Mouse (Mus musculus) midbrain, postnatal 0 days (tissue): ENCODE data around the gene 0610030E20Rik. TPM values are rescaled to one million over a fixed set of nuclear protein-coding genes. Genes with fewer than 3 reads are reported as not detected.

Experiments
- ATAC-seq: fragments of 200-750 bp; cut with Nextera tagmentation; 2 replicates; pipeline ENCODE4 v1.8.0; 2017; ENCODE audit warnings: moderate number of reproducible peaks, mild to moderate bottlenecking, moderate TSS enrichment, moderate library complexity; ENCODE audit not compliant: low FRiP score
- DNase-seq: peaks from one replicate; pipeline ENCODE4 v3.0.0-alpha.2; 2015; ENCODE audit warnings: low spot score
- H3K27ac ChIP-seq: fragments of 300-500 bp; sonication (generic); 2 replicates; pipeline ENCODE4 v1.5.1; 2014; ENCODE audit warnings: low read depth, mild to moderate bottlenecking, low read length, mixed read lengths
- H3K27me3 ChIP-seq: fragments of 300-500 bp; sonication (generic); 2 replicates; pipeline ENCODE4 v1.6.1; 2014; ENCODE audit warnings: low read length, control low read depth, mixed read lengths; ENCODE audit not compliant: insufficient read depth
- H3K36me3 ChIP-seq: fragments of 300-500 bp; sonication (generic); 2 replicates; pipeline ENCODE4 v1.6.1; 2014; ENCODE audit warnings: low read length, control low read depth, mixed read lengths; ENCODE audit not compliant: insufficient read depth
- H3K4me1 ChIP-seq: fragments of 300-500 bp; sonication (generic); 2 replicates; pipeline ENCODE4 v1.6.1; 2014; ENCODE audit warnings: mild to moderate bottlenecking, control low read depth, antibody characterized with exemption, low read length, mixed read lengths; ENCODE audit not compliant: insufficient read depth
- H3K4me2 ChIP-seq: fragments of 300-500 bp; sonication (generic); 2 replicates; pipeline ENCODE4 v1.6.1; 2014; ENCODE audit warnings: low read depth, mild to moderate bottlenecking, low read length, mixed read lengths; ENCODE audit not compliant: poor library complexity, severe bottlenecking
- H3K4me3 ChIP-seq: fragments of 300-500 bp; sonication (generic); 2 replicates; pipeline ENCODE4 v1.5.1; 2014; ENCODE audit warnings: low read depth, mild to moderate bottlenecking, low read length, moderate library complexity
- H3K9ac ChIP-seq: fragments of 300-500 bp; sonication (generic); replicated peaks from 2 replicates; pipeline ENCODE4 v1.6.1; 2014; ENCODE audit warnings: mild to moderate bottlenecking, low read length, moderate library complexity, mixed read lengths; ENCODE audit not compliant: poor library complexity, severe bottlenecking
- H3K9me3 ChIP-seq: fragments of 300-500 bp; sonication (generic); 2 replicates; pipeline ENCODE4 v1.6.1; 2016; ENCODE audit warnings: low read length, control low read depth
- CTCF ChIP-seq: IDR thresholded peaks from 2 replicates; pipeline ENCODE4 v1.5.1; 2016; ENCODE audit warnings: antibody characterized with exemption, mild to moderate bottlenecking
- WGBS: fragments of 180-500 bp; shearing (Covaris S2); extraction: QIAGEN DNeasy Blood & Tissue Kit; methylation state at CpG from one replicate; pipeline ENCODE4 v1.1.7; 2014; 5-methylcytosine and 5-hydroxymethylcytosine counted together
- polyA plus RNA-seq: library from polyadenylated mRNA; unstranded; fragments of >200 nt; fragmentation: Nextera tagmentation; extraction: Ambion mirVana; gene quantifications from 2 replicates; pipeline ENCODE4 v1.2.1, GENCODE M21; 2015
- total RNA-seq: library from RNA; depleted of rRNA; stranded (reverse); fragments of >200 nt; gene quantifications from 2 replicates; pipeline ENCODE4 v1.2.3, GENCODE M21; 2014

0610030E20Rik gene
- total and polyA plus RNA-seq, 2 experiments from 2014 or later: 10.0 to 14.7 TPM

DNA sequence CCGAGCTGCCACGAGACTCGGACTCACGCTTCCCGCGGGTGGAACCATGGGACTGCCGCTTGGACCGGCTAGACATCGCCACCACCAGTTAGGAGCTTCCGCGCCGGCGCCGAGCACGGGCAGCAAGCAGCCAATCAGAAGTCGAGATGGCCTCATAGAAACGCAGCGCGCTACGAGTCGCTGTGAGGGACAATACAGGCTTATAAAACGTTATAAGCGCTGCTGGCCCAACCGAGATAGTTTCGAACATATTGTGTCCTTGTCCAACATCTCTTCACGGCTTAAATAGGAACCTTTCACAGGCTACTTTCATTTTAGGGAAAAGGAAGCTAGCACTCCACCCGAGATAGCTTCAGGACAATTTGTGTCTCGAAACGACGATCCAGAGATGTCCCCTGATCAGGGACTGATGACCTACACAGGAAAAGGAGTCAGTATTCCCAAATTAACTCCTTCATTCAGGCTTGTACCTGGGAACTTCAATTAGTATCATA is 2.0 kb upstream of the 0610030E20Rik start, which contains the start of gene Usp39:
Gene Usp39, minus strand, starts transcription at position 111 of the 494 bp plus-strand sequence.
- WGBS: under 1% methylated on average over 30 of the region's 30 CpGs
- no peaks in the 10 kb centered on the region for H3K9me3 ChIP-seq
- ATAC-seq (peak; percentile 86), DNase-seq (peak; percentile 98)
- peak within 1 kb of the TSS; percentile 88 for H3K4me3 ChIP-seq
- TF ChIP-seq CTCF: peak; percentile 24
- H3K4me2 ChIP-seq: peak within 1 kb of the TSS; percentile 89
- H3K9ac ChIP-seq: peak within 1 kb of the TSS; percentile 80
- peak within 1 kb of the TSS; percentile 62 for H3K27ac ChIP-seq
- H3K27me3 ChIP-seq: no peaks in the 10 kb centered on the region
- peaks cover 10% of the 10 kb centered on the region for H3K36me3 ChIP-seq
- H3K4me1 ChIP-seq: peaks cover 13% of the 10 kb centered on the region; the same call in 1 of the 2 replicates

DNA sequence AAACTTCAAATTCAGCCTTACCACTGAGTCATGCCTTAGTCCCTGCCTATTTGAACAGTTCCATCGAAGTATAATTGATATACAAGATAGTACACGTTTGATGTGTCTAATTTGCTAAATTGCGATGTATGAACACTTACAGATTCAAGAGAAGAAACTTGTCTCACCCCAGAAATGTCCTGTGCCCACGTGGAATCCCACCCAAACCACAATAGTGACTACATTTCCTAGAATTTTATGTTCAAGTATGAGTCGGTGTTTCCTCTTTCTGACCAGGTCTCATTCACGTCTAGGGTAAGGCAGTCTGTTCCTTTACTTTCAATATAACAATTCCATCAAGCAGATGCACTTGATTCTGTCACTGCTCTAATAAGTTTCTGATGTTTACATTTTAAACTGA is 1.5 kb upstream of the 0610030E20Rik start:
- peak overlapping the region; percentile 89 for H3K4me2 ChIP-seq
- TF ChIP-seq CTCF: no peak
- peak overlapping the region; percentile 88 for H3K4me3 ChIP-seq
- DNase-seq (no peak), ATAC-seq (no peak)
- peaks cover 12% of the 10 kb centered on the region for H3K36me3 ChIP-seq
- H3K27me3 ChIP-seq: no peaks in the 10 kb centered on the region
- WGBS: 49% methylated on average over 6 of the region's 6 CpGs
- H3K9ac ChIP-seq: no peak overlapping the region
- H3K4me1 ChIP-seq: peaks cover 13% of the 10 kb centered on the region; the same call in 1 of the 2 replicates
- H3K9me3 ChIP-seq: no peaks in the 10 kb centered on the region
- no peak overlapping the region for H3K27ac ChIP-seq

DNA sequence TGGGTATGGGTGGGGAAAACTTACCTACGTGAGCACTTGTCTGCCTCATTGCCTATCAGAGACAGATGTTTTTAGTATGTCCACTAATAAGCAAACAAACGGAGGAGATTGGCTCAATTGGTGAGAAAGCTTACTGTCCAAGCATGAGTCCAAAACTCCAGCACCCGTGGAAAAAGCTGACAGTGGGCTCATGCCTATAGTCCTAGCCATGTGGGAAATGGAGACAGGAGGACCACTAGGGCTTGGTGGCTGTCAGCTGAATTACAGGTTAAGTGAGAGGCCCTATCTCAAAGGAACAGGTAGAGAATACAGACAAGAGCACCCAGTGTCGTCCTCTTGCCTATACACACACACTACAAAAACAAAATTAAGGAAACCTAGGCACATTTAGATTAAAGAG is 856 bp upstream of the 0610030E20Rik start:
- TF ChIP-seq CTCF: no peak
- no peaks in the 10 kb centered on the region for H3K9me3 ChIP-seq
- peaks cover 15% of the 10 kb centered on the region for H3K36me3 ChIP-seq
- H3K27ac ChIP-seq: no peak overlapping the region
- WGBS: 89% methylated on average over 4 of the region's 4 CpGs
- H3K9ac ChIP-seq: no peak overlapping the region
- H3K4me2 ChIP-seq: peak overlapping the region; percentile 85; the same call in 1 of the 2 replicates
- no peak overlapping the region for H3K4me3 ChIP-seq
- H3K27me3 ChIP-seq: no peaks in the 10 kb centered on the region
- DNase-seq (no peak), ATAC-seq (no peak)
- H3K4me1 ChIP-seq: peaks cover 13% of the 10 kb centered on the region; the same call in 1 of the 2 replicates

DNA sequence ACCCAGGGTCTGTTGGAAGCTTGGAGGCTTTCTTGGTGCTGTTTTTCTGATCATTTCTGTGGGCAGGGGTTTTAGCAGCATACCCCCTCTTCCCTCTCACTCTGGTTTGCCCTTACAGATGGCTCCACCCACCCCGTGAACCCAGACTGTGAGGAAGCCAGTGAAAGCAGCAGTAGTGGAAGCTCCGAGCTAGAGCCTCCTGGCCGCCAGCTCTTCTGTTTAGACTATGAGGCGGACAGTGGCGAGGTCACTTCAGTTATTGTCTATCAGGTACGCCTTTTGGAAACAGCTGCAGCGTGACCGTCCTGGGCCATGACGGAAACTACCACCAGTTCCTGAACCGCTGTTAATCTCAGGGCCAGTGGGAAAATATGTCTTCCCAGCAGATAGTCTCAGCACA is 1.3 kb downstream of the 0610030E20Rik start:
- H3K27me3 ChIP-seq: no peaks in the 10 kb centered on the region
- no peak overlapping the region for H3K9ac ChIP-seq
- peak overlapping the region; percentile 62; the same call in 1 of the 2 replicates for H3K4me3 ChIP-seq
- no peak for TF ChIP-seq CTCF
- H3K9me3 ChIP-seq: no peaks in the 10 kb centered on the region
- H3K4me1 ChIP-seq: peaks cover 13% of the 10 kb centered on the region; the same call in 1 of the 2 replicates
- ATAC-seq (no peak), DNase-seq (no peak)
- peak overlapping the region; percentile 85 for H3K4me2 ChIP-seq
- WGBS: 72% methylated on average over 10 of the region's 10 CpGs
- H3K36me3 ChIP-seq: peaks cover 18% of the 10 kb centered on the region
- no peak overlapping the region for H3K27ac ChIP-seq

DNA sequence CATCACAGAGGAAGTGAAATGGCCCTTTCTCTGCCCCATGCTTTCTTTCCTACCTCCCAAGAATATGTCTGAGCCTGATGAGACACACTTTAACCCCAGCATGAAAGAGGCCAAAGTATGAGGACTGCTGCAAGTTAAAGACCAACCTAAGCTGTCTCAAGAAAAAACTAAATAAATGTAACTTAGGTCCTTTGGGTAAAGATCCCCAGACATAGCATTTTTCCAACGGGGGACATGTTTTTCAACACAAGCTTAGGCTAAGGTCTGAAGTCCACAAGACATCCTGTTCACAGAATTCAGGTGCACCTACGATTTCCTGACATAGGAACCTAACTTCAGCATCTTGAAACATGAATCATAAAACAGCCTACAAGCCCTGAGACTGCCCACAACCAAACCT is 3.1 kb downstream of the 0610030E20Rik start:
- 94% methylated on average over 2 of the region's 2 CpGs for WGBS
- no peaks in the 10 kb centered on the region for H3K27me3 ChIP-seq
- TF ChIP-seq CTCF: no peak
- peaks cover 15% of the 10 kb centered on the region; the same call in 1 of the 2 replicates for H3K4me1 ChIP-seq
- no peak overlapping the region for H3K4me2 ChIP-seq
- H3K27ac ChIP-seq: no peak overlapping the region
- H3K9ac ChIP-seq: no peak overlapping the region
- H3K4me3 ChIP-seq: no peak overlapping the region
- no peak for ATAC-seq
- DNase-seq: no peak
- no peaks in the 10 kb centered on the region for H3K9me3 ChIP-seq
- H3K36me3 ChIP-seq: peaks cover 18% of the 10 kb centered on the region

DNA sequence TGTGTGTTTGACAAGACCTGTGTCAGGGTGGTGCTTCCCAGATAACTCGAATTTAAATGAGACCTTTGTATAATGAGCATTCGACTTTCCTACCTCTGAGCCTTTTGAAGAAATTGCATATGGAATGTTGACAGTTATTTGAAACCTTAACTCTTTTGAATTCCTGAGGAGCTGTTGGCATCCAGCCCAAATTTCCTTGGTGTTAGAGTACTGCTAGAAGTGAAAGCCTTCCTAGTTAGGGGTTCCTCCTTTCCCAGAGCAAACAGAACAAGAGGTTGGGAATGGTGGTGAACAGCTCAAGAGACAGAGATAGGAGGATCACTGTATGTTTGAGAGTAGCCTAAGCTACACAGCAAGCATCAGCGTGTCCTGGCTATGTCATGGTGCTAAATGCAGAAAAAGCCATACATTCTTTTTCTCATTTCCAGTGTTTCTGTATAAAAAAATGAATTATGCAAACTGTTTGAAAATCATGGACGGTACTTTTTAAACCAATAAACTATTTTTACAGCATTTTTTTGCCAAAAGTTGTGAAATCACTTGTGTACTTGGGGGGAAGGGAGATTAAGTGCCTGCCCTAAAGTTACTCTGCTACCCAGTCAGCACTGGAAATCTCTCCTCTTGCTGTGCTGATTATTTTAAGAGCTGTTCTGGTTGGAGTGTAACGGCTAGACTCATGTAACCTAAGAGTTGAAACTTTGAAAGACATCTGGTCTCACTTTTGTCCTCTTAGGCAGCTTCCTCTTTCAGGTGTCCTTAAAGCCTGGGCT is 5.7 kb downstream of the 0610030E20Rik start:
- H3K9ac ChIP-seq: no peak overlapping the region
- peaks cover 15% of the 10 kb centered on the region; the same call in 1 of the 2 replicates for H3K4me1 ChIP-seq
- WGBS: 75% methylated on average over 5 of the region's 5 CpGs
- H3K27me3 ChIP-seq: no peaks in the 10 kb centered on the region
- ATAC-seq: no peak
- H3K9me3 ChIP-seq: no peaks in the 10 kb centered on the region
- no peak overlapping the region for H3K4me2 ChIP-seq
- peaks cover 22% of the 10 kb centered on the region for H3K36me3 ChIP-seq
- H3K4me3 ChIP-seq: no peak overlapping the region
- no peak for DNase-seq
- no peak for TF ChIP-seq CTCF
- H3K27ac ChIP-seq: no peak overlapping the region
